Mouse (Mus musculus) cerebellum, postnatal 36 days (tissue): Measurements from ENCODE around the gene Cyp2d22.
"Not testable (repeated sequence)": the region's sequence is repeated elsewhere in the genome, so short reads cannot be mapped to it uniquely, and the experiment has no call there.

Experiments used
- DNase-seq, 2 experiments: peaks; one replicate each; pipeline ENCODE4 v3.0.0; 2021 to 2022; ENCODE audit warnings: mixed read lengths in 2 of 2

Cyp2d22 gene

DNA sequence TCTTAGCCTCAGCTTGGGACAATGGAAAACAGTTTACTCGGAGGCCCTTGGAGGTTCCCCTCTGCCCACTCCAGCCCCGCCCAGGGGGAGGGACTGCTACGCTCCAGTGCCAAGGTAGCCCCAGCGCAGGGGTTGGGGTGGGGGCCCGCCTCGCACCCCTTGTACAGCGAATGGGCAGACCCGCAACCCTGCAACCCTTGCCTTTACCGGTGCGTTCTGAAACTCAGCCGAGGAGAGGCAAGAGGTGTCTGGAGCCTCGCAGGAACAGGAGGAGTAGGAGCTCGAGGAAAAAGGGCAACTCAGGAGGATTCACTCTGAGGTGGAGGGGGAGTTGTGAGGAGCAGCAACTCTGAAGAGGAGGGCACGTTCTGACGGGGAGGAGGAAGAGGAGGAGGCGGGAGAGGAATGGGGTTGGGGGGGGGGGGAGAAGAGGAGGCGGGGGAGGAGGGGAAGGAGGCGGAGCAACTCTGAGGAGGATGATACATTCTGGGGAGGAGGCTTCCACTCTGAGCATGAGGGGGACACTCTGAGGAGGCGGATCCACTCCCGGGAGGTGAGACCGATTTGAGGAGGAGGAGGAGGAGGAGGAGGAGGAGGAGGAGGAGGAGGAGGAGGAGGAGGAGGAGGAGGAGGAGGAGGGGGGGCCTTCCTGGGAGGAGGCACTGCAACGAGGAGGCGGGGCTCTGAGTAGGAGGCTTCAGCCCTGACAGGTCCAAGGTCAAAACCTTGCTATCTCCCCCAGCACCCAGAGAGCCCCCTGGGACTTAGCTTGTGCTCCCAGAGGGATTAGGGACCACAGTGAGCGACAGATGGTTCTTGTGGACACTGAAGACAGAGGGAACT, at the start of gene Cyp2d22:
Cyp2d22 (minus strand) TSS at position 390 of the 843 bp plus-strand sequence.
- DNase-seq: peak; percentile 41 to 47

DNA sequence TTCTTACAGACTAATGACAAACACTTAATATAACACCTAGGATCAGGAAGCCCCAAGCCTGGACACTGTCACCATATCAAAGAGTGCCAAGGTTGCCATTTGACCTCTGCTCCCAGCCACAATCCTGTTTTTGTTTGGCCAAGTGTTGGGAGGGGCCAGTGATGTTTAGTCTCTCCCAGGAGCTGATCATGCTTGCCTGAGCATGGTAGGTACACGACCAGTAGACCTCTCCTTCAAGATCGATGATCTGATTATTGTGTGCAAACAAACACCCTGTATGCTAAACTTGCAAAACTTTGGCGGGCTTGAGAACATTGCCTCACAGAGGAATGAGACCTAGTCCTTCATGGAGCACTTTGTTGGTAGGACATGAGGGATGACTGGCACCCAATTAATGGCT, 43.4 kb upstream of the Cyp2d22 start:
- no peak for DNase-seq

DNA sequence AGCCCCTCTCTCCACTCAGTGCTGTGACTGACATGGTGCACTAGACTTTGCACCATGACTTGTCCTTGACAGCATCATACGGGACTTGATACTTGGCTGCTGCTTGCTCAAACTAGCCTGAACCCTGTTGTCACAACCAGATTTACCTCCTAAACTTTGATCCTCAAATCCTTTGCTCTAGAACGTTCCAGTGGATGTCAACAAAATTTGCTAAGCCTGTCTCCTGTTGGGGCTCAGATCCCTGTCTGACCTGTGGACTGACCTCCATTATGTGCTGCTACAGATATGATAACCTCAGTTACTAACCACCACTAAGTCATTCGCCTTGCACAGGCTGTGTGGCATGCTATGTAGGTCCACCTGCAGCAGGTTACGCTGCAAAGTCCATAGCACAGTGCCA, 42.9 kb upstream of the Cyp2d22 start:
- no peak for DNase-seq

DNA sequence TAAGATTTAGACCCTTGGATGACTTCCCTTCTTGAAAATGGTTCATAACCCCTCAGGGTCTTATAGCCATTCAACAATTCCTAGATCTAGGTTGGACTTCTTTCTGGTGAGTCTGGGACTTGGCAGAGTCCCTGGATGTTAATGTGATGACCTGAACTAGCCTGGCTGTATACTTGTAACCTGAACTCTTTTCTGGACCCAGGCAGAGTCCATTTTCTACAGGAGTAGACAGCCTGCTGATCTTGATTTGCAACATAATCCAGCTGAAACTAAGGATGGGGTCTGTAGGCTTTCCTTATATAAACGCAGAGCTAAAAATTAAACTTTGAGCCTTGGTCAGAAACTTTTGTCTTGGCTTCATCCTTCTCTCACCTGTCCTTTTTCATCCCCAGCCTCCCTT, 38.6 kb upstream of the Cyp2d22 start:
- DNase-seq: no peak

DNA sequence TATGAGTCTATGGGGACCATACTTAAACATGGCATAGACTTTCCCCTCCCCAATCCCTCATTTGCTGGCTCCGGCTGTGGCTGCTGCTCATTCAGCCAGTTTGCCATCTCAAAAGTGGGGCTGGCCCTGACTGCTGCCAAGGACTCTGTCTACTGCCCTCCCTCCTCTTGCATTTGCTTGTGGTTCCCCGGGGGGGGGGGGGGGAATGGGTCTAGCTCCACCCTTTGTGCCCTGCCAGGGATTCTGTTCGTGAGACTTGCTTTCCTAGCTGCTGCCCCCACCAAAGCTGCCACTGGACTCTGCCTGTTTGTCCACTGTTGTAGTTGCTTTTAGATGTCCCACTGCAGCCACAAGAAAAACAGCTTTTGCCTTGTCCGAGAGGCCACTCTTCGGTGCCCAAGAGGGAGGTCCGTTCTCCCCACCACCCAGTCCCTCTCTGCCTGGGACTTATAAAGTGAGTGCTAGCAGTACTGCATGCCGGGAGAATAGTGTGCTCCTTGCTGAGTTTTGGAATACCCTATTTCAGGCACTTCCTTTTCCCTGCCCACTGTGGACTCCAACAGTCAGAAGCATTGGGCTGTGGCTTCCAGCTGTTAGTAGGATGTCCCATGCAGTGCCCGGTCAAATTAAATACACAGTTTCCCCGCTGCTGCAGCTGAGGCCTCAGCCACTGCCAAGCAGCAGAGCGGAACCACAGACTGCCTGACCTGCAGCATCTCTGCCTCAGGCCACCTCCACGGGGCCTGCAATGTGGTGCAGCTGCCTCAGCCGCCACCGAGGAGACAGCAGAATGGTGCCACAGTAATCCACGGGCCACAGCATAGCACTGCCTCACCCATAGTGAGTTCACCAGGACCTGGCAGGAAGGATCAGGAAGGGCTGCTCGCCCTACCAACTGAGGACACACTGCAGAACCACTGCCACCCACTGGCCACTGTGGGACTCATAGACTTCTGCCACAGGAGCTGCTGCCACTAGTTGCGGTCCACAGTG, 37.0 kb upstream of the Cyp2d22 start:
- peak; percentile 87 to 91 for DNase-seq

- no peak for DNase-seq
Observed at GRCm38 (mm10) chr15:82407536-82407935, 27.5 kb upstream of the Cyp2d22 start.

- DNase-seq: no peak
Observed at GRCm38 (mm10) chr15:82406981-82407380, 26.9 kb upstream of the Cyp2d22 start, which contains the start of gene Cyp2d10. Gene Cyp2d10 (minus strand): TSS chr15:82407195.

- no peak for DNase-seq
Observed at GRCm38 (mm10) chr15:82404163-82404562, 24.1 kb upstream of the Cyp2d22 start.

- DNase-seq: no peak
Observed at GRCm38 (mm10) chr15:82403606-82404005, 23.5 kb upstream of the Cyp2d22 start.

GRCm38 (mm10) chr15:82402741-82403140, 22.7 kb upstream of the Cyp2d22 start:
- DNase-seq: no peak

DNA sequence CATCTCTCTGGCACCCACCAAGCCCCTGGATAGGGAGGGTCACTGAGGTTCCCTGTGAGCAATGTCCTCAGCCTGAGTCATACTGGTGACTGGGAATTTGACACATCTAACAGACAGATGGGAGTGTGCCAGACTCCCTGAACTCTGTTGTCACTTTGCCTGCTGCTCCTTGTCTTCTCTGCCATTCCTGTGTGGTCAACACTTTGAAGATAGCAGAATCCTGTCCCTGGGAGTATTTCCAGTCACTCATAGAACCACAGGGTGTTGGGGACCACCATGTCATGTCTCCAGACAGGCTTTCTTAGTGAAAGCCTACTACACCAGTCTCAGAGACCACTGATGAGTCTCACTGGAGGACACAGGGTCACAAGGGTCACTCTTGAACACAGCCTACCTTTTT, 22.0 kb upstream of the Cyp2d22 start:
- DNase-seq: no peak

- no peak for DNase-seq
Observed at GRCm38 (mm10) chr15:82401516-82401915, 21.5 kb upstream of the Cyp2d22 start.

GRCm38 (mm10) chr15:82395955-82396354, 15.9 kb upstream of the Cyp2d22 start:
- not testable (repeated sequence) for DNase-seq

- not testable (repeated sequence) for DNase-seq
Observed at GRCm38 (mm10) chr15:82393922-82394321, 13.9 kb upstream of the Cyp2d22 start, which contains the start of gene Cyp2d11. Gene Cyp2d11 (minus strand): TSS chr15:82394022.

DNA sequence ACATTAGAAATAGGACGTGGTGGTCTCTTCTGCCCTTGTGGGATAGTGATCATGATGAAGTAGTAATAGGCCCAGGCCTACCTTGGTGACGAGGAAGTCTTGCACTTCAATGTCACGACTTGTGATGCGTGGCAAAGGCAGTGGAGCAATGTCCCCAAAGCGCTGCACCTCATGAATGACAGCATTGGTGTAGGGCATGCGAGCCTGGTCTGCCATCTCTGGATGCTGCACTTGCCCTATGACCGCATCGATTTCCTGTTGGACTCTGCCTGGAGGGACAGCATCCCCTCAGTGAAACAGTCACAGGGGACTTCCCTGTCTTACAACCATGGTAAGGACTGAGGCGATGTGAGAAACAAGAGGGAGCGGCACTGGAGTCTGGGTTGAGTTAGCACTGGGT, 9.9 kb upstream of the Cyp2d22 start:
- DNase-seq: not testable (repeated sequence)

DNA sequence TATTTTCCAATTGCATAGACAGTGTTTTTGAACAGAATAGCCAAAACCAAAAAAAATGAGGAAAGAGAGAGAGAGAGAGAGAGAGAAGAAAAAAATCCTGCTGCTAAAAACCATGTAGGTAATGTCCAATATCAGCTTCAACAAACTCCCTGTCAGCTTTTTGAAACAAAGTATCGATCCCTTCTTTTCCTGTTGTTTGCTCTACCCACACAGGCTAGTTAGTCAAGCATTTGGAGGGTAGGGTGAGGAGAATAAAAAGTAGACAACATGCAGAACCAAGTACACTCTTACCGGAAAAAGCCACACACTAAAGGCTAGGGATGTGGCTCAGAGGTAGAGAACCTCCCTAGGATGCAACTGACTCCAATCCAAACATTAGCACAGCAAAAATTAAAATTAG, 5.7 kb upstream of the Cyp2d22 start:
- no peak for DNase-seq

DNA sequence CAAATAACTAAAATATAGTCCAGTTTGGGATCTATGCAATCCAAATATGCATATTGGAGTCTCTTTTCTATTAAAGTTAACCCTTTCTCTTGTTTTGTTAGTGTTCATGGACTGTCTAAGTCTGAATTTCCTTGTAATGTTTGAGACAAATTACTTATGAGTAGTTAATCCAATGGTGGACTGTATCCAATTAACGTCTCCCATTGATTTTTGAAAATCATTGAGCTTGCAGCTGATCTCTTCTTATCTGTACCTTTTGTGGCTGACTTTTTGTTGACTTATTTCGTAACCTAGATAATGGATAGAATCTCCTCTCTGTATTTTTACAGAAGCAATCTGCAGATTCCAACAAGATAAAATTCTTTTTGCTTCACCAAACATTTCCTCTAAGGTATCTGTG, 2.4 kb upstream of the Cyp2d22 start:
- no peak for DNase-seq

DNA sequence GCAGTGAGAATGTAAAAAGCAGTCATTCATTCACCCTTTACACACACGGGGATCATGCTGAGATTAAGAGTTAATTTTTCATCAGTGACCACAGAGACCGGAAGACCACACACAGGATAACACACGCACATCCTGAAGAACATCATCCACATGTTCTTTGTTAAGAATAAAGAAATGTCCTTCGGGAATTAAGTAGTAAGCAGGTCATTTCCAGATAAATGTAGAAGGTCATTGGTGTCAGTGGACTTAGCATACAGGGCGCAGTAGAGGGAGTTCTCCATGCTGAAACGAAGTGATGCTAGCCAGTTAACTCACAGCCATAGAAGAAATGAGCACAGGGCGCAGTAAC, 628 bp upstream of the Cyp2d22 start:
- DNase-seq: no peak

- DNase-seq: no peak
Observed at GRCm38 (mm10) chr15:82379511-82379870, 569 bp downstream of the Cyp2d22 start.

- no peak for DNase-seq
Observed at GRCm38 (mm10) chr15:82378261-82379180, 1.5 kb downstream of the Cyp2d22 start.

- no peak for DNase-seq
Observed at GRCm38 (mm10) chr15:82377701-82378100, 2.4 kb downstream of the Cyp2d22 start.

DNA sequence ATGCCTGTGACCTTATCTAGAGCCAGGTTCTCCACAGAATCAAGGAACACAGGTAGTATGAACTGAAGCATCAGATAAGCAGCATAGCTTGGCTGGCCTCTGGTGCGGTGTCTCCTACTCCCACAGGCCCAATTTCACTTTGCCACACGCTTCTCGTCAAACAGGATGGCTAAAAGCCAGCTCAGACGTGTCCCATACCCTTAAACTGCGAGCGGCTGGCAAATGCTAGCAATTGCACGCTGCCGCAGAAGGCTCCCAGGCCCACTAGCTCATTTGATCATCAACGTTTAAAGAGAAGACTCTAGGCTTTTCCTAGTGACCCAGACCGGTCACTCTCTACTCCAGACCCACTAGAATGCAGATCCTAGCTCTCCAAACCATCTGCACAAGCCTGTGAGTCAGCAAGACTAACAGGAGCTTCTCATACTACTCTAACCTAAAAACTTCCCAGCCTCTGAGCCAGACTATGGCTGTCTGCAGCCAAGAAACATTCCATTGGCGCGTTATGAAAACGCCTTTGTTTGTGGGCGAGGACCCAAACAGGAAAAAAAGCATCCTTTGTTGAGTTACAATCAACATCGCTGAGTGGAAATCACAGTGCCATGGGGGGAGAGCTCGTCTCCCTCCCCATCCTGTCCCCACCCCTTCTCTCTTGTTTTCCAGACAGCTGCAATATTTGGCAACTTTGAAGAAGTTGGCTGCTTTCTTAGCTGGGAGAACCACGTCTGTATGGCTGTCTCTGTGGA, 3.5 kb downstream of the Cyp2d22 start:
- no peak for DNase-seq
